Mouse (Mus musculus) adrenal gland (tissue): Measurements from ENCODE around the gene BC051142.
"Not testable (repeated sequence)": the region's sequence is repeated elsewhere in the genome, so short reads cannot be mapped to it uniquely, and the experiment has no call there.

Experiments
- intact Hi-C: fragments of 180-260 bp; cut with DNase I; formaldehyde crosslinking; loops from one replicate; pipeline ENCODE4 v1.15.1; 2025

BC051142 gene

GRCm38 (mm10) chr17:34398058-34398710 is 436 bp upstream of the BC051142 start:
- intact Hi-C loops: no loop called here

GRCm38 (mm10) chr17:34399394-34399715 is 735 bp downstream of the BC051142 start:
- intact Hi-C loops: no loop called here

- intact Hi-C loops: loop anchor here (1.0 kb wide), 1 partner anchor 23 kb away; no protein-coding TSS in a partner anchor
Observed at GRCm38 (mm10) chr17:34411117-34411516, 12.5 kb downstream of the BC051142 start.

- intact Hi-C loops: no loop called here
Observed at GRCm38 (mm10) chr17:34420014-34420413, 21.4 kb downstream of the BC051142 start.

GRCm38 (mm10) chr17:34427597-34427996 is 29.0 kb downstream of the BC051142 start:
- intact Hi-C loops: no loop called here

GRCm38 (mm10) chr17:34437120-34437519 is 38.5 kb downstream of the BC051142 start:
- intact Hi-C loops: no loop called here

- intact Hi-C loops: no loop called here
Observed at GRCm38 (mm10) chr17:34437606-34438005, 39.0 kb downstream of the BC051142 start.

GRCm38 (mm10) chr17:34438588-34438987 is 40.0 kb downstream of the BC051142 start:
- intact Hi-C loops: no loop called here

GRCm38 (mm10) chr17:34439795-34440194 is 41.2 kb downstream of the BC051142 start:
- intact Hi-C loops: loop anchor here (2.0 kb wide), 2 partner anchors 115 to 179 kb away; no protein-coding TSS in a partner anchor

GRCm38 (mm10) chr17:34441990-34442389 is 43.4 kb downstream of the BC051142 start:
- intact Hi-C loops: loop anchor here (2.0 kb wide), 2 partner anchors 113 to 177 kb away; no protein-coding TSS in a partner anchor

- intact Hi-C loops: no loop called here
Observed at GRCm38 (mm10) chr17:34448473-34449041, 49.9 kb downstream of the BC051142 start.

- intact Hi-C loops: no loop called here
Observed at GRCm38 (mm10) chr17:34457668-34458067, 59.0 kb downstream of the BC051142 start.

- intact Hi-C loops: no loop called here
Observed at GRCm38 (mm10) chr17:34459255-34459654, 60.6 kb downstream of the BC051142 start.

- intact Hi-C loops: not testable (repeated sequence)
Observed at GRCm38 (mm10) chr17:34465906-34466305, 67.3 kb downstream of the BC051142 start.

GRCm38 (mm10) chr17:34470491-34470890 is 71.9 kb downstream of the BC051142 start:
- intact Hi-C loops: no loop called here

- intact Hi-C loops: no loop called here
Observed at GRCm38 (mm10) chr17:34475060-34475459, 76.4 kb downstream of the BC051142 start.

- intact Hi-C loops: no loop called here
Observed at GRCm38 (mm10) chr17:34476427-34476826, 77.8 kb downstream of the BC051142 start.

- intact Hi-C loops: not testable (repeated sequence)
Observed at GRCm38 (mm10) chr17:34477238-34478013, 78.8 kb downstream of the BC051142 start, which contains the start of gene Btnl4. Gene Btnl4, minus strand, starts transcription at chr17:34477318.

- intact Hi-C loops: no loop called here
Observed at GRCm38 (mm10) chr17:34492796-34493195, 94.2 kb downstream of the BC051142 start.

- intact Hi-C loops: not testable (repeated sequence)
Observed at GRCm38 (mm10) chr17:34495156-34495555, 96.5 kb downstream of the BC051142 start.

GRCm38 (mm10) chr17:34496539-34496938 is 97.9 kb downstream of the BC051142 start:
- intact Hi-C loops: no loop called here

GRCm38 (mm10) chr17:34497319-34497718 is 98.7 kb downstream of the BC051142 start:
- intact Hi-C loops: not testable (repeated sequence)
